Mouse (Mus musculus): Measurements from ENCODE around the gene Rnf151.

GRCm38 (mm10) chr17:24676187-24676586 lies 41.7 kb downstream of the Rnf151 start:
- TF ChIP-seq CTCF (IDR thresholded peaks at IDR 0.05) (peak; percentile 87), EP300 (IDR thresholded peaks at IDR 0.05) (no peak)

All from lung, postnatal 0 days (tissue).